Mouse (Mus musculus): ENCODE measurements around the gene Actl6b. TPM values are rescaled to one million over a fixed set of nuclear protein-coding genes. Genes with fewer than 3 reads are reported as not detected.

Actl6b gene
- polyA plus RNA-seq, 1 experiment, result not detected

DNA sequence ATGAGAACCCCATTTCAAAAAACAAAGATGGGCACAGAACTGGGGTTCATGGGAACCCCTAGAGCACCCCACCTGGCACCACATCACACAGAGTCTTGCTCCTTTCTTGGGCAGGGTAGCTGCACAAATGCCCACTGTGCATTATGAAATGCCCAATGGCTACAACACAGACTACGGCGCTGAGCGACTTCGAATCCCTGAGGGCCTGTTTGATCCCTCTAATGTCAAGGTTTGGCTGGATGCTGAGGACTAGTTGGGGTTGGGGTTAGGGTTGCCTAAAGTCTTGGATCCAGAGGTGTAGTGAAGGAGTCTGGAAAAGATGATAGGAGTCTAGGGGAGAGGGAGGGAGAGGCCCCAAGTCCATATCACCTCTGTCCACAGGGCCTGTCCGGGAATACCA is 13.1 kb downstream of the Actl6b start:
- H3ac ChIP-seq (ENCODE audit: control insufficient read depth, insufficient read length, low read depth), result no peak overlapping the region
- H3K27me3 ChIP-seq (ENCODE audit: control insufficient read depth, insufficient read depth, insufficient read length), result peaks cover 39% of the 10 kb centered on the region
- no peaks in the 10 kb centered on the region for H3K79me3 ChIP-seq (ENCODE audit: low read depth)
- H3K4me3 ChIP-seq (ENCODE audit: insufficient read depth, poor library complexity, severe bottlenecking), result no peak overlapping the region
- H3K36me3 ChIP-seq (ENCODE audit: control insufficient read depth, insufficient read depth), result no peaks in the 10 kb centered on the region
- H3K79me2 ChIP-seq (ENCODE audit: control insufficient read depth, insufficient read depth), result no peaks in the 10 kb centered on the region
- no peak for TF ChIP-seq CTCF (IDR thresholded peaks at IDR 0.05; ENCODE audit: control insufficient read depth, insufficient read depth, insufficient read length)
- no peak for TF ChIP-seq USF1 (IDR thresholded peaks at IDR 0.05; ENCODE audit: low read depth)
- no peak for TF ChIP-seq CEBPB (IDR thresholded peaks at IDR 0.05; ENCODE audit: low read depth)
- no peak for TF ChIP-seq FOSL1 (IDR thresholded peaks at IDR 0.05; ENCODE audit: insufficient read depth, low read length, poor library complexity, severe bottlenecking)
- TF ChIP-seq MYOD1 (IDR thresholded peaks at IDR 0.05; ENCODE audit: control insufficient read depth, insufficient read length, low read depth), result no peak
- TF ChIP-seq MYOG (IDR thresholded peaks at IDR 0.05; ENCODE audit: control insufficient read depth, extremely low read depth, insufficient read length), result no peak
- no peak for TF ChIP-seq MAX (IDR thresholded peaks at IDR 0.05)

DNA sequence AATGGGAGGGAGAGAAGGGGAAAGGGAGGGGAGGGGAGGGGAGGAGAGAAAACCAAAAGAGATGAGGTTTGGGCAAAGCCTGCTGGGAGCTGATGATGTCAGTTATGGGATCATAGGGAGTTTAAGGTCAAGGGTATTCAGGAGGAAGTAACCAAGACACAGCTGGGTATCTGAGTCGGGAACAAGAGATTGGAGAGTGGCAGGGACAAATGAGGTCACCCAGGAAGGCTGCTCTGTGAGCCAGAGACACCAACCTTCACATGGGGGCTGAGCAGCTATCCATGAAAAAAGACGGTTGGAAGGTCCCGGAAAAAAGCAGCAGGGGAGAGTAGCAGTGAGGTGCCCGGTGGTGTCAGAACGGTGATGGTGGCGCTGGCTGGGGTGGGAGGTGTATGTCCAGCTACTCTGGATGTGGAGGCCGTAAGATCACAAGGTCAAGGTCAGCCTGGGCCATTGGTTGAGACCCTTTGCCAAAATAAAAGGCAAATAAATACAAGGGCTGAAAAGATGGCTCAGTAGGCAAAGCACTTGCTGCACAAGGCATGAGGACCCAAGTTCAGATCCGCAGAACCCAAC is 15.0 kb downstream of the Actl6b start:
- Histone ChIP-seq H3K27me3 (ENCODE audit: control insufficient read depth, insufficient read depth, insufficient read length) (peaks cover 21% of the 10 kb centered on the region), H3ac (ENCODE audit: control insufficient read depth, insufficient read length, low read depth) (no peak overlapping the region), H3K79me3 (ENCODE audit: low read depth) (no peaks in the 10 kb centered on the region), H3K4me3 (ENCODE audit: insufficient read depth, poor library complexity, severe bottlenecking) (no peak overlapping the region), H3K36me3 (ENCODE audit: control insufficient read depth, insufficient read depth) (no peaks in the 10 kb centered on the region), H3K79me2 (ENCODE audit: control insufficient read depth, insufficient read depth) (no peaks in the 10 kb centered on the region)
- TF ChIP-seq MYOG (IDR thresholded peaks at IDR 0.05; ENCODE audit: control insufficient read depth, extremely low read depth, insufficient read length) (no peak), MYOD1 (IDR thresholded peaks at IDR 0.05; ENCODE audit: control insufficient read depth, insufficient read length, low read depth) (no peak), USF1 (IDR thresholded peaks at IDR 0.05; ENCODE audit: low read depth) (no peak), CEBPB (IDR thresholded peaks at IDR 0.05; ENCODE audit: low read depth) (no peak), CTCF (IDR thresholded peaks at IDR 0.05; ENCODE audit: control insufficient read depth, insufficient read depth, insufficient read length) (no peak), FOSL1 (IDR thresholded peaks at IDR 0.05; ENCODE audit: insufficient read depth, low read length, poor library complexity, severe bottlenecking) (no peak), MAX (IDR thresholded peaks at IDR 0.05) (no peak)

DNA sequence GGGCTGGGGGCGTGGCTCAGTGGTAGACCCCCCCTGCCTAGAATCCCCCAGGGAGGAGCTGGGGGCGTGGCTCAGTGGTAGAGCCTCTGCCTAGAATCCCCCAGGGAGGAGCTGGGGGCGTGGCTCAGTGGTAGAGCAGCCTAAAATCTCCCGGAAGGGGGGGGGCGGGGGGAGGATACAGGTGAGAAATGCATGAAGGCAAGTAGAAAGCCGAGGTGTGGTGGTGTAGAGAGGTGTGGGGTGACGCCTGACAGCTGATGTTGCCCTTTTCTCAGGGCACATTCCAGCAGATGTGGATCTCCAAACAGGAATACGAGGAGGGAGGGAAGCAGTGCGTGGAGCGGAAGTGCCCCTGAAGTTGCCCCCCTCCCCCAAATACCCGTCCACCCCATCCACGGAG is 15.7 kb downstream of the Actl6b start:
- no peaks in the 10 kb centered on the region for H3K79me3 ChIP-seq (ENCODE audit: low read depth)
- peaks cover 21% of the 10 kb centered on the region for H3K27me3 ChIP-seq (ENCODE audit: control insufficient read depth, insufficient read depth, insufficient read length)
- TF ChIP-seq FOSL1 (IDR thresholded peaks at IDR 0.05; ENCODE audit: insufficient read depth, low read length, poor library complexity, severe bottlenecking) (no peak), CTCF (IDR thresholded peaks at IDR 0.05; ENCODE audit: control insufficient read depth, insufficient read depth, insufficient read length) (no peak), MYOD1 (IDR thresholded peaks at IDR 0.05; ENCODE audit: control insufficient read depth, insufficient read length, low read depth) (no peak), CEBPB (IDR thresholded peaks at IDR 0.05; ENCODE audit: low read depth) (no peak), USF1 (IDR thresholded peaks at IDR 0.05; ENCODE audit: low read depth) (no peak), MYOG (IDR thresholded peaks at IDR 0.05; ENCODE audit: control insufficient read depth, extremely low read depth, insufficient read length) (no peak), MAX (IDR thresholded peaks at IDR 0.05) (no peak)

DNA sequence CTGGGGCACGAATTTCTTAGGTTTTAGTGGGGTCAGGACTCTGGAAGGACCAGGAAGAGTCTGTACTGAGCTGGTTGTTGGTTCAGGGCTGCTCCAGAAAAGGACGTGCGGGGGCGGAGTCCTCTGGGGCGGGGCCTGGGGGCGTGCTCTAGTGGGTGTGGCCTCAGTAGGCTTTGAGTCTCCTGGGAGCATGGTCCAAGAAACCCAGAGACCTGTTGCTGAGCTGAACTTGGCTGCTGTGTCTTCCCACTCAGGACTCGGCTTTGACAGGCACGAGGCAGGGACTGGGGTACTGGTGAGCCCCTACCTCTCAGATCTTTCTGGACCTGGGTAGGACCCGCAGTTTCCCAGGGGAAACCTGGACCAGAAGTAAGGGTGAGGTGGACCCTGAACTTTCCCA is 16.3 kb downstream of the Actl6b start, which contains the start of gene Tfr2:
Gene Tfr2, plus strand, starts transcription at position 176 of the 400 bp plus-strand sequence.
- no peak within 1 kb of the TSS for H3K4me3 ChIP-seq (ENCODE audit: insufficient read depth, poor library complexity, severe bottlenecking)
- H3K79me3 ChIP-seq (ENCODE audit: low read depth), result no peaks in the 10 kb centered on the region
- H3K27me3 ChIP-seq (ENCODE audit: control insufficient read depth, insufficient read depth, insufficient read length), result peaks cover 27% of the 10 kb centered on the region
- no peaks in the 10 kb centered on the region for H3K36me3 ChIP-seq (ENCODE audit: control insufficient read depth, insufficient read depth)
- no peak within 1 kb of the TSS for H3ac ChIP-seq (ENCODE audit: control insufficient read depth, insufficient read length, low read depth)
- TF ChIP-seq CEBPB (IDR thresholded peaks at IDR 0.05; ENCODE audit: low read depth) (no peak), MAX (IDR thresholded peaks at IDR 0.05) (no peak), USF1 (IDR thresholded peaks at IDR 0.05; ENCODE audit: low read depth) (no peak), MYOG (IDR thresholded peaks at IDR 0.05; ENCODE audit: control insufficient read depth, extremely low read depth, insufficient read length) (no peak), MYOD1 (IDR thresholded peaks at IDR 0.05; ENCODE audit: control insufficient read depth, insufficient read length, low read depth) (no peak), CTCF (IDR thresholded peaks at IDR 0.05; ENCODE audit: control insufficient read depth, insufficient read depth, insufficient read length) (no peak), FOSL1 (IDR thresholded peaks at IDR 0.05; ENCODE audit: insufficient read depth, low read length, poor library complexity, severe bottlenecking) (no peak)
- no peaks in the 10 kb centered on the region for H3K79me2 ChIP-seq (ENCODE audit: control insufficient read depth, insufficient read depth)

More for the DNA sequence above, 15.7 kb downstream of the Actl6b start:
- Histone ChIP-seq H3K36me3 (ENCODE audit: control insufficient read depth, insufficient read depth) (no peaks in the 10 kb centered on the region), H3K79me2 (ENCODE audit: control insufficient read depth, insufficient read depth) (no peaks in the 10 kb centered on the region), H3ac (ENCODE audit: control insufficient read depth, insufficient read length, low read depth) (no peak overlapping the region), H3K4me3 (ENCODE audit: insufficient read depth, poor library complexity, severe bottlenecking) (no peak overlapping the region)

DNA sequence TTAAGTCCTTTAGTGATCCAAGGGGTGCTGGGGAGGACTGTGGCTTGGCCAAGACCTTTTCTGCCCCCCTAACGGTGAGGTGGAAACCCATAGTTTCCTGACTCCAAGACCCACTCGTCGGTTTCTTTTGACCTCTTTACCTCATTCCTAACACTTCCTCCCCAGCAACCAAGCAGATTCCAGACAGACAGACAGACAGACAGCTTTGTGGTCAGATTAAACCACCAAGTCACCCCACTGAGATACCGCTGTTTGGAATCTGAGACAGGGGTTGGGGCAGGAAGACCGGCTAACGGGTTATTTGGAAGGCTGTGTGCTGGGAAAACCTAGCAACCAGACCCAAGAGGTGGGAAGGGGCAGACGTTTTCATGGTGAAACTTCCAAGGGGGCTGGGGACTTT is 16.9 kb downstream of the Actl6b start:
- H3ac ChIP-seq (ENCODE audit: control insufficient read depth, insufficient read length, low read depth), result no peak overlapping the region
- TF ChIP-seq MYOG (IDR thresholded peaks at IDR 0.05; ENCODE audit: control insufficient read depth, extremely low read depth, insufficient read length) (no peak), CTCF (IDR thresholded peaks at IDR 0.05; ENCODE audit: control insufficient read depth, insufficient read depth, insufficient read length) (no peak), MYOD1 (IDR thresholded peaks at IDR 0.05; ENCODE audit: control insufficient read depth, insufficient read length, low read depth) (no peak), USF1 (IDR thresholded peaks at IDR 0.05; ENCODE audit: low read depth) (no peak), CEBPB (IDR thresholded peaks at IDR 0.05; ENCODE audit: low read depth) (no peak), FOSL1 (IDR thresholded peaks at IDR 0.05; ENCODE audit: insufficient read depth, low read length, poor library complexity, severe bottlenecking) (no peak), MAX (IDR thresholded peaks at IDR 0.05) (no peak)
- no peaks in the 10 kb centered on the region for H3K79me2 ChIP-seq (ENCODE audit: control insufficient read depth, insufficient read depth)
- H3K27me3 ChIP-seq (ENCODE audit: control insufficient read depth, insufficient read depth, insufficient read length), result peaks cover 29% of the 10 kb centered on the region
- H3K36me3 ChIP-seq (ENCODE audit: control insufficient read depth, insufficient read depth), result no peaks in the 10 kb centered on the region
- no peak overlapping the region for H3K4me3 ChIP-seq (ENCODE audit: insufficient read depth, poor library complexity, severe bottlenecking)
- H3K79me3 ChIP-seq (ENCODE audit: low read depth), result no peaks in the 10 kb centered on the region

Measured in C2C12 (cell line).